Comparison of ENCODE assay signal across 27 mouse cellular contexts in the genomic region with DNA sequence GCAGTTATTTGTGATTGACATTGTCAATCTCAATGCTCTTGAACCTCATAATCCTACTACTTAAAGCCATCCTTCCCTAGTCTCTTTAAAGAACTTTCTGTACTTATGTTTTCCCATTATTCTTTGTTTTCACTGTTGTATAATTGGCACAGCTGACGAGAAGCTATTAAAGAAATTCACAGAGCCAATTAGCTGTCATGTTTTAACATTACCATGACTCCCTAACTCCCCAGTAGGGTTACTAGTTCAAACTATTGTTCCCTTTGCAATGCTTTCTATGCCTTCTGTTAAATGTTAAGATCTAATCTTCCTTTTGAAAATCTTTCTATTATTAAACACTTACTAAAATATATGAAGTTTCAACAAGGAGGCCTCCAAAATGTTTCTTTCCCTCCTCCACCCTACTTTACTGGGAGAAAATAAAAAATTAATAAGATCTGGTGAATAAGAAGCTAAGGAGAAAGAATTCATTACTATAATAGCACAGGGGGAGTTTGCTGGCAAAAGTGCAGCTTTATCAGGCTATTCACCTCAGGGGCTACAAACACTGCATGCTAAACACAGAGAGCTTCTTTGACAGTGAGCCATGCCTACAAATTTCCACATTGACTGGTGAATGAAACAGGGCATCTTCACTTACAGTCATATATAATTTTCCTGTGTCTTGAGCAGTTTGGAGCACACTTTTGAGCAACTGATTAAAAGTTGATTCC.
DNase-seq lines count a peak whose midpoint lies in the region; ATAC-seq and TF ChIP-seq lines count a peak whose summit lies in the region.
"Had no signal": no experiment of that assay in that cellular context is flagged by ENCODE, and none has a peak within 500 bp of the region (broad histone marks: within the 10 kb centered on the region; RNA-seq: fewer than 3 reads in every experiment).

No protein-coding gene starts in this region.

- 34% methylated on average over 1 of the region's 1 CpGs for WGBS in hindbrain, embryonic 14.5 days
- 59% methylated on average over 1 of the region's 1 CpGs for WGBS in hindbrain, embryonic 10.5 days
- WGBS in midbrain, embryonic 12.5 days, result 23% methylated on average over 1 of the region's 1 CpGs
- WGBS in midbrain, embryonic 15.5 days, result 21% methylated on average over 1 of the region's 1 CpGs
- WGBS in forebrain, postnatal 0 days, result 10% methylated on average over 1 of the region's 1 CpGs

- H3K4me2 ChIP-seq in hindbrain, embryonic 14.5 days (replicated peaks), result no peak overlapping the region
- no peak overlapping the region for H3K4me2 ChIP-seq in midbrain, embryonic 12.5 days (replicated peaks)
- H3K4me2 ChIP-seq in midbrain, embryonic 15.5 days, result no peak overlapping the region
- H3K4me2 ChIP-seq in forebrain, postnatal 0 days (ENCODE audit: low read depth), result no peak overlapping the region
- H3K4me2 ChIP-seq: embryonic facial prominence, embryonic 15.5 days; heart, embryonic 12.5 days; kidney, embryonic 15.5 days; liver, embryonic 12.5 days; stomach, embryonic 15.5 days had no signal

- peak; percentile 53; the same call in 1 of the 2 replicates for ATAC-seq in hindbrain, embryonic 14.5 days (ENCODE audit: low FRiP score)
- ATAC-seq in midbrain, embryonic 12.5 days (ENCODE audit: low FRiP score, low read depth), result 0 out of 2 replicates have a peak, but pooled peaks have one; percentile 60
- no peak for ATAC-seq in midbrain, embryonic 15.5 days (replicated peaks)
- ATAC-seq in forebrain, postnatal 0 days, result peak; percentile 88; the same call in 1 of the 2 replicates
- ATAC-seq: CD4-positive, CD25-positive, alpha-beta regulatory T cell, adult 4 months; liver, embryonic 12.5 days; liver, postnatal 0 days; lung, postnatal 0 days had no signal

- H3K9me3 ChIP-seq in hindbrain, embryonic 14.5 days (ENCODE audit: control insufficient read depth, low read length), result no peaks in the 10 kb centered on the region
- no peaks in the 10 kb centered on the region for H3K9me3 ChIP-seq in hindbrain, embryonic 10.5 days
- H3K9me3 ChIP-seq in midbrain, embryonic 12.5 days, result no peaks in the 10 kb centered on the region
- no peaks in the 10 kb centered on the region for H3K9me3 ChIP-seq in midbrain, embryonic 15.5 days
- no peaks in the 10 kb centered on the region for H3K9me3 ChIP-seq in forebrain, postnatal 0 days (ENCODE audit: low read length)
- H3K9me3 ChIP-seq: embryonic facial prominence, embryonic 10.5 days; embryonic facial prominence, embryonic 15.5 days; heart, embryonic 12.5 days; kidney, embryonic 15.5 days; liver, embryonic 12.5 days; stomach, embryonic 15.5 days had no signal

- H3K27me3 ChIP-seq in hindbrain, embryonic 14.5 days (ENCODE audit: control insufficient read depth, insufficient read depth, low read length), result no peaks in the 10 kb centered on the region
- no peaks in the 10 kb centered on the region for H3K27me3 ChIP-seq in hindbrain, embryonic 10.5 days (ENCODE audit: insufficient read depth, poor library complexity, severe bottlenecking)
- H3K27me3 ChIP-seq in midbrain, embryonic 12.5 days, result no peaks in the 10 kb centered on the region
- no peaks in the 10 kb centered on the region for H3K27me3 ChIP-seq in midbrain, embryonic 15.5 days (replicated peaks)
- H3K27me3 ChIP-seq in forebrain, postnatal 0 days (ENCODE audit: insufficient read depth, low read length), result no peaks in the 10 kb centered on the region
- H3K27me3 ChIP-seq: embryonic facial prominence, embryonic 15.5 days; heart, embryonic 12.5 days; kidney, embryonic 15.5 days; liver, embryonic 12.5 days; stomach, embryonic 15.5 days had no signal

- no peaks in the 10 kb centered on the region for H3K36me3 ChIP-seq in hindbrain, embryonic 14.5 days (replicated peaks; ENCODE audit: control insufficient read depth, insufficient read depth)
- H3K36me3 ChIP-seq in hindbrain, embryonic 10.5 days, result no peaks in the 10 kb centered on the region
- H3K36me3 ChIP-seq in midbrain, embryonic 12.5 days, result no peaks in the 10 kb centered on the region
- no peaks in the 10 kb centered on the region for H3K36me3 ChIP-seq in midbrain, embryonic 15.5 days (replicated peaks)
- no peaks in the 10 kb centered on the region for H3K36me3 ChIP-seq in forebrain, postnatal 0 days (ENCODE audit: insufficient read depth)
- H3K36me3 ChIP-seq: embryonic facial prominence, embryonic 10.5 days; embryonic facial prominence, embryonic 15.5 days; heart, embryonic 12.5 days; kidney, embryonic 15.5 days; liver, embryonic 12.5 days; stomach, embryonic 15.5 days had no signal

- H3K27ac ChIP-seq in hindbrain, embryonic 14.5 days, result no peak overlapping the region
- H3K27ac ChIP-seq in hindbrain, embryonic 10.5 days, result no peak overlapping the region
- no peak overlapping the region for H3K27ac ChIP-seq in midbrain, embryonic 12.5 days (replicated peaks)
- no peak overlapping the region for H3K27ac ChIP-seq in midbrain, embryonic 15.5 days
- H3K27ac ChIP-seq in forebrain, postnatal 0 days (ENCODE audit: low read depth, low read length), result no peak overlapping the region
- H3K27ac ChIP-seq: embryonic facial prominence, embryonic 10.5 days; embryonic facial prominence, embryonic 15.5 days; kidney, embryonic 15.5 days; layer of hippocampus, adult 2 months; liver, embryonic 12.5 days; macrophage; stomach, embryonic 15.5 days had no signal

- H3K4me3 ChIP-seq in hindbrain, embryonic 14.5 days (replicated peaks; ENCODE audit: low read length), result no peak overlapping the region
- H3K4me3 ChIP-seq in hindbrain, embryonic 10.5 days, result no peak overlapping the region
- H3K4me3 ChIP-seq in midbrain, embryonic 12.5 days, result no peak overlapping the region
- no peak overlapping the region for H3K4me3 ChIP-seq in midbrain, embryonic 15.5 days
- H3K4me3 ChIP-seq in forebrain, postnatal 0 days (ENCODE audit: low read depth, low read length), result no peak overlapping the region
- H3K4me3 ChIP-seq: embryonic facial prominence, embryonic 10.5 days; embryonic facial prominence, embryonic 15.5 days; heart, embryonic 12.5 days; kidney, embryonic 15.5 days; layer of hippocampus, adult 2 months; liver, embryonic 12.5 days; stomach, embryonic 15.5 days had no signal

- H3K9ac ChIP-seq in hindbrain, embryonic 14.5 days, result no peak overlapping the region
- no peak overlapping the region for H3K9ac ChIP-seq in midbrain, embryonic 12.5 days (replicated peaks)
- no peak overlapping the region for H3K9ac ChIP-seq in midbrain, embryonic 15.5 days
- H3K9ac ChIP-seq in forebrain, postnatal 0 days, result no peak overlapping the region
- H3K9ac ChIP-seq: embryonic facial prominence, embryonic 15.5 days; heart, embryonic 12.5 days; kidney, embryonic 15.5 days; liver, embryonic 12.5 days; liver, postnatal 0 days; stomach, embryonic 15.5 days had no signal

- TF ChIP-seq CTCF in forebrain, postnatal 0 days (IDR thresholded peaks at IDR 0.05; ENCODE audit: low read depth), result no peak

- no peak for DNase-seq in hindbrain, embryonic 14.5 days (ENCODE audit: low spot score)
- DNase-seq in hindbrain, embryonic 10.5 days (ENCODE audit: low spot score), result no peak
- DNase-seq in brain, embryonic 18.5 days (ENCODE audit: low read depth, low spot score), result peak; percentile 3
- DNase-seq in forebrain, postnatal 0 days, result peak; percentile 0
- no peak for DNase-seq in layer of hippocampus, adult 8-10 months (ENCODE audit: low spot score in 2 of 2)
- DNase-seq: adrenal gland, postnatal 25 days; cerebellum, adult 8-10 months; cerebellum, postnatal 25 days; gastrocnemius, postnatal 25 days; heart, adult 18-20 months; heart, postnatal 4 days; kidney, adult 11 months; kidney, postnatal 36 days; liver, postnatal 0 days; right cerebral cortex, postnatal 25 days had no signal

- H3K4me1 ChIP-seq in hindbrain, embryonic 14.5 days (replicated peaks; ENCODE audit: control insufficient read depth, insufficient read depth, low read length), result 0 out of 2 replicates have a peak, but pooled peaks cover 3% of the 10 kb centered on the region
- no peaks in the 10 kb centered on the region for H3K4me1 ChIP-seq in hindbrain, embryonic 10.5 days (replicated peaks)
- H3K4me1 ChIP-seq in midbrain, embryonic 12.5 days, result no peaks in the 10 kb centered on the region
- no peaks in the 10 kb centered on the region for H3K4me1 ChIP-seq in midbrain, embryonic 15.5 days
- H3K4me1 ChIP-seq in forebrain, postnatal 0 days (ENCODE audit: insufficient read depth), result no peaks in the 10 kb centered on the region
- H3K4me1 ChIP-seq: embryonic facial prominence, embryonic 10.5 days; embryonic facial prominence, embryonic 15.5 days; heart, embryonic 12.5 days; kidney, embryonic 15.5 days; liver, embryonic 12.5 days; stomach, embryonic 15.5 days had no signal

Comparison
In these comparisons a context has a peak if more than half of its experiments do, and no peak if none do; other contexts are left out.
1. DNase-seq: peak in brain, embryonic 18.5 days (single experiment) and forebrain, postnatal 0 days (single experiment); none in hindbrain, embryonic 14.5 days (single experiment), hindbrain, embryonic 10.5 days (single experiment) and layer of hippocampus, adult 8-10 months (0 of 2).